Mouse (Mus musculus) testis, postnatal 10 days (tissue): ENCODE data around the gene Bach2.
A peak's percentile ranks its signal among the peaks of the same experiment; 100 is the strongest.

Experiments
- DNase-seq: peaks from one replicate; pipeline ENCODE4 v3.0.0; 2021; ENCODE audit warnings: low spot score

The Bach2 gene

GRCm38 (mm10) chr4:32238366-32238854, at the start of gene Bach2:
Gene Bach2, plus strand, starts transcription at chr4:32238804.
- DNase-seq: peak; percentile 89

GRCm38 (mm10) chr4:32189416-32190036, 49.1 kb upstream of the Bach2 start:
- no peak for DNase-seq

DNA sequence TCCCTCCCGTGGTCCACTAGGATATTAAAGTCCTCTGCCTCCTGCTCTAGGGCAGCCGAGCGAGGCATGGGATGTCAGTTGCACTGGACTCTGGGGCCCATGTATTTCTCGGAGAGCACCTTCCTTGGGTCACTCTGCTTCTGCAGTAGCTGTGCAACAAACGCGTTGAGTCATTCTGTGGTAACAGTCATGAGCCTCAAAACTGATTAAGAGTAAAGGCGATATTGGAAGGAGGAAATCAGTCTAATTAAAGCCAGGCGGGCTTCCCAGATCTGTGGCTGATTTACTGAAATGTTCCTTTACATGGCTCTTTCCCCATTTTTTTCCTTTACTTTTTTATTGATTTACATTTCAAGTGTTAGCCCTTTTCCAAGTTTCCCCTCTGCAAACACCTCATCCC, 48.1 kb upstream of the Bach2 start:
- no peak for DNase-seq

DNA sequence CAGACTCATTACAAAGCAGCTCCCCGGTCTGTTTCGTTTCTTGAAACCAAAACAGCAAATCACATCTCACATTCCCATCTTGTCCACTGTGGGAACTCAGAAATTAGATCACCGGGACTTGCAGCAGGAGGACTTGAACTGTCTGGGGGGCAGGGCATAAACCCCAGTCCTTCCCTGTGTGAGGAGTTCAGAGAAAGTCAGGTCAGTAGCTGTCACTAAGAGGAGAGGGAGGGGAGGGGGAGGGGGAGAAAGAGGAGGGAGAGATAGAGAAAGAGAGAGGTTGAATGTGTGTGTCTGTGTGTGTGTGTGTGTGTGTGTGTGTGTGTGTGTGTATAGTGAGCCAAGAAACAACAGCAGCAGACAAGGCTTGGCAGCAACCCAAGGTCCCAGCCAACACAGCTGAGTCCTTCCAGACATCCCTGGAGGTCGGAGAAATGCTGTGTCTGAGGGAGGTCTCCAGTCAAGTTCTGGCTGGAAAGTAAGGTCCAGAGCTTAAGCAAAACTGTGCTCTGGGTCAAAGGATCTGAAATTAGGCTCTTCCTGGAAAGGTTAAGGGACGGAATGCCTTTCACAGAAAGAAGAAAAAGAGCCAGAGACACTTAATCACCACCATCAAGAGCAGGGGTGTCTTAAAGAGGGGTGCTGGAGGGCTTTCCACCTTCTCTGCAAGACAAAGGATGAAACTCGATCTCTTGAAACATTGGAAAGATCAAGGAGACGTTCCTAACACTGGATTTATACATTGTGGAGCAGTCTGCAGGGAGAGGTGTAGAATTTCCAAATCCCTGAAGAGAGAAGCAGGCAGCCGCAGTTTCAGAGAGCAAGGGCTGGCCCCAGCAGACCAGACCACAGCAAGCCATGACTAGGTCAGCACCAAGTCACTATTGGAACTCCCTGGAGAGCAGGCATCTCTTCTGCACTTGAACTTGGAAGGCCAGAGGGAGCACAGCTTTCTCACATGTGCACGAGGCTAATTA, 42.4 kb upstream of the Bach2 start:
- peak; percentile 74 for DNase-seq

- DNase-seq: no peak
Observed at GRCm38 (mm10) chr4:32198031-32198430, 40.6 kb upstream of the Bach2 start.

GRCm38 (mm10) chr4:32198589-32198988, 40.0 kb upstream of the Bach2 start:
- no peak for DNase-seq

DNA sequence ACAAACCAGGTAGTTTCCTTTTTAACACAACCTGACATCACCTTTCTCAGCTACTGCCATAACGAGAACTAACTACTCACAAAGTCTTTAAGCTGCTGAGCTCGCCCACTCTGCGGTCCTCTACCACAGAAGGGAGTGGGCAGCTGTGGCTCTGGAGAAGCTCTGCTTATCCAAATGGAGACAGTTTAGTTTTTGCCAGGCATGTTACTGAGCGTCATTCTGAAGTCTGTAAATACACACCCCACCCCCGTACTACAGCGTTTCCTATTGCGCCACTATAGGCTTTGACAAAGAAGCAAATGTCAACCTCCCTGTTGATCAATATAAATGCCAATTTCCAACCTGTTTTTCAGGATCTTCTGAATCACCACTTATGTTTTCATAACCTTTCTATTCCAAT, 39.4 kb upstream of the Bach2 start:
- no peak for DNase-seq

DNA sequence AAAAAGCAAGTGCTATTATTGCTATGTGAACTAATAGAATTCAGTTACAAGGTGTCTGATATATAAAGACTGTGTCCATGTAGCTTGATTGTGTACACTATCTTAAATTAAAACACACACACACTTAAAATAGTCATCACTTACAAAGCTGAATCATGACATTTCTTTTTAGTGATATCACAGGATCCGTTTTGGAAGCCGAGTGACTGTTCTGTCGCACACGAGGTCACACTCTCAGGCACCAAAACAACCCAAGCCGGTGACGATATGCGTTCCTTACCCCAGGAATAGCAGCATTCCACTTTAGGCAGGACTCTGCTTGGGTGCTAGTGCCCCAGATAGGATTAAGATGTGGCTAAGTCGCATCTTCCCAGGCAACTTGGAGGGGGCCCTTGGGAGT, 37.5 kb upstream of the Bach2 start:
- DNase-seq: no peak

DNA sequence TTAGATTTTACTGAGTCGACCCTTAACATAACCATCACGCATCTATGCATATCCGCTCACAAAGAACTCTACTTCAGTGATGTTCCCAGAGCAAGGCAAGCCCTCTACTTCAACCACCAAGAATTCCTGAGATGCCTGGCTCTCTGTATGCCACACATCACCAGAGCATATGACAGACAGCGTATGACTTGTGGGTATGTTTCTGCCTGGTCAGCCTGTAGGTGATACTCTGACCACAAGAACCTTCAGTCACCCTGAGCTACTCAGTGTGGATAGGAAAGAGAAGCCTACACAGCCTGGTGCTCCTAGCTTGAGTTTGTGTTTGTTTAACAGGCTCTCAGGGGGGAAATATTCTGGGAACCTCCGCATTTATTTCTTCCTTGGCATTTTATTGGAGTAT, 36.2 kb upstream of the Bach2 start:
- DNase-seq: no peak

DNA sequence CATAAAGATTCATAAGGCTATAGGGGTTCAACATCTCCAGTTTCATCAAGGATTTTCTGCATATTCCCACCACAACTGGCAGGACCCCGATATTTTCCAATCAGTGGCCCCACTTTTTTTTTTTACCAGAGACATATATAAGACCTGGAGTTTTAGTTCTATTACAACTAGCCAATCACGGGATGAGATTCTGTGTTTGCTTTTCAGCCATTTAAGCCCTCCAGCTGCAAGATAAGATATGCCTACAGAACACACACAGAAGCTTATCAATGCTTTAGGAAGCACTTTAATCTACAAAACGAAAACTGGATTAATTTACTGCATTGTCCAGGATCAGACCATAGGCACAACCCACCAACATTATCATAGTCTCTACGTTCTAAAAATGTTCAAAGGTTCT, 33.8 kb upstream of the Bach2 start:
- DNase-seq: no peak

GRCm38 (mm10) chr4:32205825-32206224, 32.8 kb upstream of the Bach2 start:
- DNase-seq: no peak

DNA sequence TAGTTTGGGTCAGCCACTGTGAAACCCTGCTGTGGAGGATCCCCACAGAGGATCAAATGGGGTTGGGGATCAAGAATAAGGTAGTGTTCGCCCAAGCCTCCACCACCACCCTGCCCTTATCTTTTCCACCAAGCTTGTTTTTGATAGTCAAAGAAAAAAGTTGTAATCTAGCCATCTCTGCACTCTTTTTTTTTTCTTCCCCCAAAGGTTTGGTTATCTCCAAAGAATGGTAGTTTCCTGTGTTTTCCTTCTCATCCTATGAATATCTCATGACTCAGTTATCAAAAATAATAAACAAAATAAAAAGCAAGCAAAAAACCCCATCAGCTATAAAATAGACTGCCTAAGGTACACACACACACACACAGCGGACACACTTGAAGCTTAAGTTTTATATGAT, 28.6 kb upstream of the Bach2 start:
- DNase-seq: no peak

DNA sequence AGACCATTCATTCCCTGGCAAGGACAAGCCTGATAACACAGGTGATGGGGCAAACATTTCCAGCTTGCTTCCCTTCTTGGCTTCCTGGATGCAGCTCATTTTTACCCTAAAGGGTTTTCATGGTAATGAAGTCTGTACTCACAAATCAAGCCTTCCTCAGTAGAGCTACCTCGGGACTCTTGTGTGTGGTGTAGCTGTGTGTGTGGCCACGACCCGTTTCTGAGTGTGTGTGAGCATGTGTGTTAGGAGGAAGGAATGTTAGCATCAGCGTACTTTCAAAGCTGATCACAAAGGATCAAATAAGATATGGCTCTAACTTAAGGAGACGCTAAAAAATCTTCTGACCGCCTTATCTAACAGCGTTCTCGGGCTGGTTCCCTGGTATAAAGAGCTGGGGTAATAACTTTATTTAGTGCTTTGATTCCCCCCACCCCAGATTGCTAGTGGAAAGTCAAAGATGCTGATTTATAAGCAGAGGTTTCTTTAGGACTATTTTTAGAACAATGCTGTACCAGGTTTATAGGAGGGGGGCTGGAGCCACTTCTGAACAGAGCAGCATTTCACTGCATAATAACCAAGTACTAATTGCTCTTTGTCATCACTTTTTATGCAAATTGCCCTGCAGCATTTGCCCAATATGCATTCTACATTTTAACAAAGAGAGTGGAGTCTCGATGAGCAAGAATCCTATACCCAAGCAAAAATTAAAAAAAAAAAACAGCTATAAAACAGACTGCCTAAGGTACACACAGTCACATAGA, 28.0 kb upstream of the Bach2 start:
- no peak for DNase-seq

DNA sequence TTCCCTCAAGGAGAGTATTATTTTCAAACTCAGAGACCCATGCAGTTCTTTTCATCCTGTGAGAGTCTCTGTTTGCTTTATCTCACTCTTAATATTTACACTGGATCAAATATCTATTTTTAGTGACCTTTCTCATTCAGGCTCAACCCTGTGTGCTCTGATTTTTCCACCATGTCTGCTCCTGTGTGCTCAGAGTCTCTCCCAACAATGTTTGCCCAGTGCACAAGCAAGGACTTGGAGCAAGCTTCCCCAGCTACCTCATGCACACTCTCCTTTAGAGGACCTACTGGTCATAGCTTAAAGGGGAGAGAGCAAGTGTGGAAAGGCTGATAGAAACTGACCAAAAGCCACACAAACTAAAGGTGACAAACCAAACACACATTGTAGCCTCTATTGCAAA, 26.0 kb upstream of the Bach2 start:
- no peak for DNase-seq

- no peak for DNase-seq
Observed at GRCm38 (mm10) chr4:32216466-32216865, 22.1 kb upstream of the Bach2 start.

DNA sequence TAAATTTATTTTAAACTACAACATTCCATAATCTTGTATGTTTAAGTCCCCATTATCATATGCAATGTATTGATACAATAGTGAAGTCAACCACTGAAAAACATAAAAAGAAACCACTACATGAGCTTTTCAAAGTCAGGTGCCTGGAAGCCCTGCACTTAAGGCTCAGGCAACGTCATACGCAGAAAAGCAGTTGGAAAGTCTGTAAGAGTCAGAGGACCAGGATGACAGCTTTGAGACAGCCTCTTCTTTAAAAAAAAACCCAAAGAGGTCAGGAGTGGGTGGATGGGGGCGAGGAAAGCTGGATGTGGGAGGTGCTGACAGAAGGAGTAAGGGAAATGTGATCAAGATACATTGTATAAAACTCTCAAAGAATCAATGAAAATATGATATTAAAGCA, 21.6 kb upstream of the Bach2 start:
- DNase-seq: no peak

DNA sequence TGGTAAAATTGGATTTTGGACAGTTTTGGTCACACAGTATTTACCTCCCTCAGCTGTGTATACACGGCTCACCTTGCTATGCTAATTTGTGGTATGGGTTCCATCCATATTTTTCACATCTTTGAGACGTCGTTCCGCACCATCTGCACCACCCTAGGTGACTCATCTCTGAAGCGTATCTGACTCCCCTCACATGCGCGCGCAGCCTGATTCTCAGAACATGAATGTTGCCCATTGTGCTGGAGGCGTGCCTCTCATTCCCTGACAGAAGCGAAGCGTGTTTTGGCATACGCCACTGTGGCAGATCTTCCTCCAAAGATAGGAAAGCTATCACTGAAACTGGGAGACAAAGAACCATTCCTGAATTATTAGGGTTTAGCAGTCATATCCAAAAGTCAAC, 21.0 kb upstream of the Bach2 start:
- no peak for DNase-seq

- DNase-seq: no peak
Observed at GRCm38 (mm10) chr4:32218371-32218770, 20.2 kb upstream of the Bach2 start.

GRCm38 (mm10) chr4:32219428-32220128, 19.0 kb upstream of the Bach2 start:
- no peak for DNase-seq

- no peak for DNase-seq
Observed at GRCm38 (mm10) chr4:32220129-32220491, 18.5 kb upstream of the Bach2 start.

DNA sequence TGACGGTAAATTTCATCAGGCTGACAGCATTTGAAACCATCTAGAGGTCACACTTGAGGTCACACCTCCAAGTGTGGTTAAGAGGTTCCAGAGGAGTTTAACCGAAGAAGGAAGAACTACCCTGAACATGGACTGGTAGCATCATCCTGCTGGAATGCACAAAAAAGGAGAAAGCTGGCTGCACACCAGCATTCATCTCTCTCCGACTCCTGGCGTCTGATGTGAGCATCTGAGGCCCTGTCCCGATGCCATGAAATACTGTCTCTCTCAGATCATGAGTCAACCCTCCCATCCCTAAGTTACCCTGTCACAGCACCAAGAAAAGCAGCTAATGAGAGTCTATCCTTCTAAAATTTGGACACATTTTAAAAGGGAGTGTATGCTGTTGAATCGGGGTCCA, 17.6 kb upstream of the Bach2 start:
- DNase-seq: no peak

DNA sequence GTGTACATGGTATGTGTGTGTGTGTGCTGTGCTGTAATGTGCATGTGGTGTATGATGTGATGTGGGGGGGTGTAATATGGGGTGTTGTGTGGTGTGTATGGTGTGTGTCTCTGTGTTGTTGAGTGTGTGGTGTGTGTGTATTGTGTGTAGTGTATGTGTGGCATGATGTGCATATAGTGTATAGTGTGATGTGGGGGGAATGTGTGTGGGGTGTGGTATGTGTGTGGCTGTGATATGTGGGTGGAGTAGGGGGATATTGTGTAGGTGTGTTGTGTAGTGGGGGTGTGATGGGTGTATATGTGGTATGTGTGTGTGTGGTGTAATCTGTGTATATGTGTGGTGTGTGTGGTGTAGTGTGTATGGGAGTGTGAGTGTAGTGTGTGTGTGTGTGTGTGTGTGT, 15.0 kb upstream of the Bach2 start:
- DNase-seq: no peak
